Mouse (Mus musculus) left cerebral cortex, adult 9 months (tissue): ENCODE measurements at regions not wholly inside any gene's neighbourhood (a gene's known extent, or its start where the extent isn't known, plus 50 kb on each side); places are given as distances from the start of the nearest gene placed in this dataset.
A peak's percentile ranks its signal among the peaks of the same experiment; 100 is the strongest.

Experiments
- DNase-seq, 2 experiments: peaks; one replicate each; pipeline ENCODE4 v3.0.0; 2022; ENCODE audit warnings: low spot score in 2 of 2

DNA sequence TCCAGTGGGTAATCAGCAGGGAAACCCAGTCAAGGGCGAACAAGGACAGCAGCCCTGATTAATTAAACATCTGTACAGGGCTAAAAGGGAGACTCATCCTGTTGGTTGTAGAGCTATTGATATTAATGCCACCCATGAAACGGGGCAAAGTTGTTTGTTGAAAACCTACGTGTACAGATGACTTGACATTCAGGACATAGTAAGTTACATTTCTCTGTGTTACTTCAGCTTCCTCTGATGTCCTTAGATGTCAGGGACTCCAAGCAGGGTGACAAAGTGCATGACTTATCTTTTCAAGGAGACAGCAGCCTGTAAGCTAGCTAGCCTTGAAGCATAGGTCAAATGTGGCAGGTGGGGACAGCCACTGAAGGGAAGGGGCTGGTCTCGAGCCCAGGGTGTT is 390.5 kb downstream of the Ccdc171 start:
- DNase-seq: no peak

DNA sequence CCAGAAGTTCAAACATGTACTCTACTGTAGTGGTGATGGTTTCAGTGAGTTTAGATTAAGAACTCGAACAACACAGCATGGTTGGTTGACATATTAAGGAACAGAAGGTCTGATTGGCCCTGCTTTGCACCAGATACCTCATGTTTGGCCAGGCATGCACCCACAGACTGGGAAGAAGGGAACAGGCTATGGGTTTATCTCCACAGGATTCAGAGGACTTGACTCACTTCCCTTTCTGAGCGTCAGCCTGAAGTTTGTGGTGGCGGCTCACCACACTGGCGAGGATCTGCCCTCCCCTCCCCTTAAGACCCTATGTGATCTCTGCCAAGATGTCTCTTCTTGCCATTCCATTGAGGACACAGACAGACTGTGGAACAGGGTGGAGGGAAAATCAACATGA is 391.7 kb downstream of the Ccdc171 start:
- no peak for DNase-seq

DNA sequence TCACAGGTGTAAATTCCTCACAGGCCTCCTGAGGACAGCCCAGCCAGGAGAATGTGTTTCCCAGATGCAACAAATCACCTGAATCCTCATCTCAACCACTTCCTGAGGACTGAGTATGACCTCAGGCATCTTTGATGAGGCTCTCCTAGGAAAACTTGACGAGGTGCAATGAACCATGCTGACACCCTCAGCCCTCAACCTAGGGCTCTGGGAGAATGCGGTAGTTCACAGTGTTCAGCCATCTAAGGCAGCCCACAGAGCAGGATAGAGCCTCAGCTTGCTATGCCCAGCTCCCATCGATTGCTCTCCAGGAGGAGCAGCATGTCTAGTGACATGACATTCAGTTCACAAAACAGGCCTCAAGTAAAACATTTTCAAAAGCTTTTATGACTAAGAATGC is 392.7 kb downstream of the Ccdc171 start:
- DNase-seq: no peak

DNA sequence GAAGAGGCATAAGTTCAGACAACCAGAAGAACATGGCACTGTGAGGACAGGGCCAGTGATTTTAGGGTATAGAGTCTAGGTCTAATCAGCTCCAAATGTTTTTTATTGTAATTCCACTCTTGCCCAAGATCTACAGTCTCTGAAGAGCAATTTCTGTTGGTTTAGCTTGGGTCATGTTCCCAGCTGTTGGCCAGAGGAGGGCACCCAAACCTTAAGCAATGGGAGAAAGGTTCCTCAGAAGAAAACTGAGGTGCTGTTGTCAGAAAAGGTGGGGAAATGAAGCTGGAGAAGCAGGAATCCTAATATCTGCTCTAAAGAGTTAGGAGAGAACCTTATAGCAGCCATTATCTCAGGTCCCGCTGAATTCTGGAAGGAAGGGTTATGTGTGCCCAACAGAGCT is 393.7 kb downstream of the Ccdc171 start:
- no peak for DNase-seq

DNA sequence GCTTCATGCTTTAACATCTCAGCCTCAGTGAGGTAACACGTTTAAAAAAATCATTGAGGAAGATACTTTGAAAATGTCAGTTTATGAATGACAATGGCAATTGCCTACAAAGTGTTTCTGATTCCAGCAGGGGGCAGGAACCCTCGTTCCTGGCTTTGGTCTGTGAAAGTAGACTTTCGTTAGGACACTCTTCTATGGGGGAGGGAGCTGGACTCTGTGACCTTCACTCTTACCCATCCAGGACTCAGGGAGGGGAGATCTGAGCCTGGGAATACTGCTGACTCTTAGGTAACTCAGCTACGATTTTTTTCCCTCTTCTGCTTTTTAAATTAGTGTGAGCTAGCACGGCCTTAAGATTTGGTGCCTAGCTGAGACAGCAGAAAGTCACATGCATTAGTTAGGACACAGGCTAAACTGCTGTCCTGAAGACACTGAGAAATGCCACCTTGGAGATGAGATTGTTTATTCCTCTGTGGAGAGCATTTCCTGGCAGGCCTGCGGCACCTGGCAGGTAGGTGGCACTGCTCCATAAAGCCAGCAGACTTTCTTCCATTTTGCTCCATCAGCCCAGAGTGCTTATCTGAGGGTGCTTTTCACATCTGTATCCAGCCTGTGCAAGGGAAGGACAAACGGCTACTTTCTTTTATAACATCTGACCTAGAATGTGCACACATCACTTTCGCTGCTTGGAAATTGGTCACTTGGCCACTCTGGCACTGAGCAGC is 399.9 kb downstream of the Ccdc171 start:
- DNase-seq: no peak

DNA sequence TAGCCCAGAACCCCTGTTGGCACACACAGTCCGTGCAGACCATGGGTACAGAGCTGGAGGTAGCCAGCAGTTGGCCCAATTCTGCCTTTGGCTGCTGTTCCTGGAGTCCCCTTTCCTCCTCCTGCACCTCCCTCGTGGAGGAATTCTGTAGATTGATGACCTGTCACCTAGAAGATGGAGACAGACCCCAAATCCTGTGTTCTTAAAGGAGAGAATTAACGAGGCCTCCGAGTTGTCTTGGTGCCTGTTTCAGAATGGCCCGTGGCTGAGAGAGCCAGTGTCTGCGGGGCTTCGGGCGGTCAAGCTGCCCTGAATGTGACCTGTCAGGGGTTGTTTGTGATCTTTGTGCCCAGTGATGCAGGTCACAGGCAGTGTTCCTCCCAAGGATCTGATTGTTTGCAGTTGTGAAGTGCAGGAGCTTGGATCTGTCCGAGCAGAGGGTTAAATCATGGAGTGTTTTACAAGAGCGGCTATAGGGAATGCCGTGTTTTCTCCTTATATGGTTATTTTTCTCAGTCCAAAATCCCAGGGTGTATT is 400.9 kb downstream of the Ccdc171 start:
- no peak for DNase-seq

DNA sequence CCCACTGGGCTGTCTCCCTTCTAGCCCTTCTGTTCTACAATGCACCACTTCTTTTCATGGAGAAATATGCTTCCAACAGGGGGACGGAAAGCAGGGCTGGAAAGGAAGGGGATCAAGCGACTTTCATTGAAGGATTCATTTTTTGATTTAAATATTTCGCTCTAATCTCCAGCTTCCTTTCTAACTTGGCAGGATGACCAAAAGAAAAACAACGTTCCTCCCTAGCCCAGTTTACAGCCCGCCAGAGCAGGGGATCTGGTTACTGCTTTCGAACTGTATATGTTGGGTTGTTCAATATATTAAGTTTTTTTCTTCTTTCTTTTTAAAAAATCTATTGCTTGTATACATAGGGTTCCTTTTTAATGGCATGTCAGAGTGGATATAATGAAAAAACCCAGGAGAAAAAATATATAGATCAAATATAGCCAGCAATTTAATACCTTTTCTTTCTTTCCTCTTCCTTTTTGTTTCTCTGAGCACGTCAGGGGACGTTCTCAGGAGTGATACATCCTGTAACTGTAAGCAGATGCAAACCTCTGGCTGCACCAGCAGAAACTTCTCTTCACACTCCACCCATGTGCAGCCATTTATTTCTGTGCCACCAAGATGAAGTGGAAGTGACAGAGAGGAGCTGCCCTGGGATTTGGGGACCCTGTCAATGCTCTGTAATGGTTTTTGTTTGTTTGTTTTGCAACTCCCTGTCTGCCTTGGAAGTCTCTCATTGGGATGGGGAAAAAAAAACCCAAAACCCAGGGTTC is 406.7 kb downstream of the Ccdc171 start:
- DNase-seq: no peak

DNA sequence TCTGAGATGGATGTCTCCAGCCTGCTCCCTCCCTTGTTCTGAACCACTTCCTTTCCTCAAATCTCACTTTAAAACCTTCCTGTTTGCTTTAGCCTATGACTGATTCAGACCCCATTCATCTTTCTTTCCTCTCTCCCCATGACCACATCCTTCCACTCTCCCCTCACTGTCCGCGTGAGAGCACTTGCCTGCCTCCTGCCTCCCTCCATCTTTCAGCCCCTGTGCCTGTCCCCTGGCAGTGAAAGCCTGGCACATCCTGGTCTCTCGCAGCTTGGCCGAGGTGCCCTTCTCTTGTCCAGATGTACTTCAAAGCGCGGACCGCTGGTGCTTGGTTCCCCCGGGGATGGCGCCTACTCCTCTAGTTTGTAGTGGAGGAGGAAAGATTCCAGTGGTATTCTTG is 416.3 kb downstream of the Ccdc171 start:
- DNase-seq: no peak

DNA sequence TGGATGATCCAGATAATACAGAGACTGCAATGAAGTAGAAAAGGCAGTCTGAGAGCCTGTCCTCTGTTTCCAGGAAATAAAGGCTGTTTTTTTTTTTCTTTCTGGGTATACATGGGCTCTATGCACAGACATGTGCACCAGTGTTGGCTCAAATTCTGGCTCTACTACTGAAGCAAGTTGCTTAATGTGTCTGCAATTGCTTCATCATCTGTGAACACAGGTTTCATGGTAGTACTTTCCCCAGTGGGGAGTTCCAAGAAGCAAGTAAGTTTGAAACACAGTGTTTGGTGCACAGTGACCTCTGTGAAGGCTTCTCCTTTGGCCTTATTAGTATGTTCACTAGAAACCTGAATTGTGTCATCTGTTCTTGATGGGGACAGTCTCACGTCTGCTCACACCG is 424.3 kb downstream of the Ccdc171 start:
- no peak for DNase-seq

DNA sequence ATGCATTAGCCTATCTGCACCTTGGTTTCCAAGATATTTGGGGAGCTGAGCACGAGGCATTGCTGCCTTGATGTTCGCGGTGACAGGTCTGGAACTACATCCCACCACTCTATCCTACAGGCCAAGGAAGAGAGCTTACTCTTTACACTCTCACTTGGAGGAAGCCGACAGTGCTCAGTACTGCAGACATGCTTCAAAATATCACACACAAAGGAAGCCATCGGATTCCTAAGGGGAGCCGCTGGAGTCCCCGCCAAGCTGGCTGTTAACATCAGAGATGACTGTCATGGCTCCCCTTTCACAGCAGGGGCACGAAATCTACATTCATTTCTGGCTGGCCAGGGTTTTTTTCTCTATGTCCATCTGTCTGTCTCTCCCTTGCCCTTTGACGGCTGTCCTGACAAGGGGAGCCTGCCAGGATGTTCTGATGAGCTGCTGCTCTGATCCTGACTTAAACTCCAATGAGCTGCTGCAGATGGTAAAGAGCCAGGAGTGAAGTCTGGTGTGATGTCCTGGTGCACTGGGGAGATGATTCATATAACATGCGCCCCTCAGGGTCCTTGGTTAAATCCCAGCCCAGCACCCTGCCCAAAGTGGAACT is 425.6 kb downstream of the Ccdc171 start:
- no peak for DNase-seq

DNA sequence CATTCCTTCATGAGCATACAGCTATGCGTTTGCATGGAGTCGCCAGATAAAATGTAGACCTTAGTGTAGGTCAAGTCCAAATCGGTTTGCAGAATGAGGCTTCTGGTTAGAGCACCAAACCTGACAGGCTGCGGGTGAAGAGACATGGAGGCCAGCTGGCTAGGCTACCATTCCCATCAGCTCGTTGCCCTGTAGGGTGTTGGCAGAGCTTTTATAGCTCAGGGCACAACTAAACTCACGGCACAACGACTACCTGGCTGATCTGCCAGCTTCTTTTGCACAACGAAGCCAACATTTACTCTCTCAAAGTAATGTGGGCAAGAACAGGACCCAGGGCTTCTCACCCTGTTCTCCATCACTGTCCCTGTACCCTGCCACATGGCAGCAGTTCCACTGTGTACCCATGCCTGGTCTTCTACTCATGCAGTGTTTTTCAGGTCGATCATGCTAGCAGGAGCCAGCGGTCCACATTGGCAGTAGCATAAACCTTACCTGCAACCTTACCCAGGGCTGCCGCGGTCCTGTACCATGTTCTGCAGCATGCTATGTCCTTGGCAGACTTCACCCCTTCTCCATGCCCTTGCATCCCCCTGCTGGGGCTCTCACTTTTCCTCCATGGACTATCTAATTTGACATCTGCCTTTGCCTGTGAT is 431.0 kb downstream of the Ccdc171 start:
- DNase-seq: no peak

DNA sequence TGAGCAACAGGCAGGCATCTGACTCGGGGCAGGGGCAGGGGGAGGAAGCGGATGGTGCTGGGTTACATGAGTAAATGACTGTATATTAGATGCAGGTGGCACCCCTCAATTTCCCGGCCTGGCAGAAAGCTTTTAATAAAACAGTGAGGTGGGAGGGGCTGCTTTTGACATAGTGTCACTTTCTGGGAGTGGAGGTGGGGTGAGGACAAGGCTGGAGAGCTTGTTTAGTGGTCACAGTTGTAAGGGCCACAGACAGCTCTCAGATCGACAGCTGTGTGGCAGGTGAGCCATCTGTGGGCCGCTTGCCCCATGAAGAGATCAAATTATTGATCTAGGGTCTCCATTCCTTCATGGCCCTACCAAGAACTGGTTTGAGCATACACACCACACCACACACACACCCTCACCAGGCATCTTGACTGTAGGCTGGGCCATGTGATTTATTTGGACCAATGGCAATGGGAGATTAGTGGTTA is 431.9 kb downstream of the Ccdc171 start:
- DNase-seq: no peak

DNA sequence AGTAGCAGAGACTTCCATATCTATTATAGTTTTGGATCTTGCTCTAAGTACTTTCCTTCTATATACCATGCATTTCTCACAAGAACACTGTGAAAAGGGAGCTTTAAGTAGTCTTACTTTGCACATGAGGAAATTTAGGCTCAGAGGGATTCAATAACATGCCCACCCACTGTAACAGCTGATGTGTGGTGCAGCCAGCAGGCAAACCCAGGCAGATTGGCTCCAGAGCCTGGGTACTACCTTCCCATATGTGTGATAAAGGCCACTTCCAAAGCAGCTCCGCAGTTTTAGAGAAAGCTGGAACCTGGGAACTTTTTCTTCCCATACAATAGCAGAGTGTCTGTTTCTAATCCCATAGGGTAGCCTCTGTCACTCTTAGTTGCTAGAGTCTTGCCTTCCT is 441.6 kb downstream of the Ccdc171 start:
- peak in 1 of 2 experiments; percentile 42 for DNase-seq

DNA sequence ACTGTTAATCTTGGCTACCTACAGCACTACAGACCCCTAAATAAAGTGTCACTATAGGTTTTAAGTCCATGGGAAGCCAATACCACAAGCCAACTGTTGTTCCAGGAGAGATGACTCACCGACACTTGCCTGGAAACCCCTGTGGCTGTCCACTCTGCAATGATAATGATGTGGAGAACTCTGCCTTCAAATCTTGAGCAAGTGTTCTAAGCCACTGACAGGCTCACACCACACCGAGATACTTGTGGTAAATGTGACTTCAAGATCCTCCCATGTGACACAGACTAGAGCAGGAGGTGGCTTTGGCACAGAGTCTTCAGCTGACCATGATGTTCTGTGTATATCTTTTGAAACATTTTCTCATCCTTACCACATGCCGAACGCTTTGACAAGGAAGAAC is 447.8 kb downstream of the Ccdc171 start:
- no peak for DNase-seq

DNA sequence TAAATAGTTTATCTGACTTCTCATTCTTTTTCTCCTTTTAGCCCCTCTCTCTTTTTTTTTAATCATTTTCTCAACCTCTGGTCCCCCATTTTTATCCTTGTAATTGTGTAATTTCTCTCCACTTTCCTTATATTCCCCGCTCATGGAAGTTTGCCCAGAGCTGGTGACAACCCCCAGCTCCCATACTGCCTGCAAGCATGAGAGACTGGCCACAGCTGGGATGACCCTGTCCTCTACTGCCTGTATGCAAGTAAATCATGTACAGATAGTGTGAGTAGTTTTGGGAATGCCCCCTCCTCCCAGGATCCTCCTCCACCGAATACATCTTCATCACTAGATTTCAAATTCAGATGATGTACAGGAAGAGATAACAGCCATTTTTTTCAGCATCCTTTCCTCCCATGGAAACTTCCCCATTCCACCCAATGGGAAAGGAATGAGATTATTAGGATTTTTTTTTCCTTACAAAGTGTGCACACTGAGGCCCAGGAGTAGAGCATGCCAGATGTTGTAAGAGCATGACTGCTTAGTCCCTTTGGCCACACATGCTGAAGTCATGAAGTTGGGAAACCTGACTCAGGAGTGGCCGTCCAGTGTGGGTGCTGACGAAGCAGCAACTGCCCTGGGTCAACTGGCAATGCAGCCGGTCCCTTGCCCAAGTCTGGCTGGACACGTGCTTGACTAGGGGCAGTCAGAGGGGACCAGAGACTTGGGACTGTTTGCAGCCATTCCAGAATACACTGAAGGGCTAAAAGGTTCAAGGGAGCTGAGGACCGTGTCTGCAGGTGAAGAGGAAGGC is 449.1 kb downstream of the Ccdc171 start:
- no peak for DNase-seq

DNA sequence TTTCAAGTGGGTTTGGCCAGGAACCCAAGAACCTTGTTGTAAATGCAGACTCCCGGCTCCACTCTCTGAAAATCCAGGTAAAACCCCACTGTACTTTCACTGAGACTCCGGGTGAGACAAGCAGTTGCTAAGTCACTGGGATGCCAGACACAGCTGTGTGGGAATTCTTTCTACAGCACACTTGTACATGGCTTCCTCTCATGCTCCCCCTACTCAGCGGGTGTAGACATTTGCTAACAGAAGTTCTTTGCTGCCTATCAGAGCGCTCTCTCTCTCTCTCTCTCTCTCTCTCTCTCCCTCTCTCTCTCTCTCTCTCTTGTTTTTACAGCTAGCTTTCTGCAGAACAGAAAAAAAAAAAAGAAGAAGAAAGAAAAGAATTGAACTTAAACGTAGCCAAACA is 450.2 kb downstream of the Ccdc171 start:
- DNase-seq: no peak

DNA sequence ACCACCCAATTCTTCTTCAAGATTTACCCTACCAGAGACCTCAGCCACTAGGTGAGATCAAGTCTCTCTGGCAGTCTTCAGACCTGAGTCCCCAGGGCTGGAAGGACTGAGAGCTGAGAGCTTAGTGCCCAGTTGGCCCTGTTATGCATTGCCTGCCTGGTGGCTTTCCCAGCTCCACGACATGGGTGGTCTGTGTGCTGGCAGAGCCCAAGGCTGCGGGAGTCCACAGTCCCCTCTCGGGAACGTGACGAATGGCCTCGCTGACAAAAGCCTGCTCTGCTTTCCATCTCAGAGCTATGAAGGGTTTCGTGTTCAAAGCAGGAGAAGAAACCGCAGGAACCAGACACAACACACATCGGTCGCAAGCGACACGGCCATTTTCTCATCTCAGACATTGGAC is 450.7 kb downstream of the Ccdc171 start:
- DNase-seq: no peak

DNA sequence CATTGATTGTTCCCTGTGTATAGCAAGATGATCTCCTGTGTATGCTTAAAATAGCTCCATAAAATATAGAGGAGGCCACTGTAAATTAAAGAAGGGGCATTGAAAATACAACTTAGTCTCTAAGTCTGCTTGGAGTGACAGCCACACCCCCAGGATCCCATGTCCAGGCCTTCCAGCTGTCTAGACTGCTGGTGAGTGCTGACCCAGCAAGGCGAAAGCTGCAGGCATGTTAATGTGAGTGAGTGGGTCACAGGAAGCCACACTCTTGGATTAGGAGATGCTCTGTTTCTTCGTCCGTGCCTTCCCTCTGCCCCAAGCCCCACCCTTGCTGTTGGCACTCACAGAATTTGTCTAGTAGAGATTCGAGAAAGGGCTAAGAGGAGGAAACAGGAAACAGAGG is 453.7 kb downstream of the Ccdc171 start:
- DNase-seq: no peak

DNA sequence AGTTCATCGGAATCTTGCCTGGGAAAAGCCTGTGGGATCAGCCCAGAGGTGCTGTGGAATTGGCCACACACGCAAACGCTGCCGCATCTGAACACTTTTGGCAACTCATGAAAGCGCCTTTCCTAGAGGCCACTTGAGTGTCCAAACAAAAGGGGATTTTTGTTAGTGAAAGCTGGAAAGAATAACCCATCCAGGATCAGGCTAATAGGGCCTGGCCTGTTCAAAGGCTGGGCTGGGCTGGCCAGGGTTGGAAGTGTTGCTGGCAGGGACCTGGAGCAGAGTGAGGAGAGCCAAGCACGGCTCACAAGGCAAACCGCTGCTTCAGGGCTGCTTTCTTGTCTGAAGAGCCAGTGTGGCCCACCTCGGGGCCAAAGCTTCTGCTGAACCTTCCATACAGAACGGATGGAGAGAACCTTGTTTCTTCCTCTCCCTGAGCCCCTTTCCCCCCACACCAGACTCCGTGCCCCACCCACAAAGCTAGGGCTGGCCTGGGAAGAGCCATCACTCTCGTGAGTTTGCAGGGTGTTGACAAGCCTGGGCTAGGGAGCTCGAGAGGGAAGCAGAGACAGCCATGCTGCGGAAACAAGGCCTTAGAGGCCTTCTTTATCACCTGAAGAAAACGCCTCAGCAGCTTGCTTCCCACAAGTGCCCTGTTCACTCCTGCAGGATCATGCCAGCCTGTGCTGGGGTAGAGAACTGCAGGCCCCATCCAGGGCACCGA is 459.5 kb downstream of the Ccdc171 start:
- DNase-seq: peak; percentile 7 to 11

DNA sequence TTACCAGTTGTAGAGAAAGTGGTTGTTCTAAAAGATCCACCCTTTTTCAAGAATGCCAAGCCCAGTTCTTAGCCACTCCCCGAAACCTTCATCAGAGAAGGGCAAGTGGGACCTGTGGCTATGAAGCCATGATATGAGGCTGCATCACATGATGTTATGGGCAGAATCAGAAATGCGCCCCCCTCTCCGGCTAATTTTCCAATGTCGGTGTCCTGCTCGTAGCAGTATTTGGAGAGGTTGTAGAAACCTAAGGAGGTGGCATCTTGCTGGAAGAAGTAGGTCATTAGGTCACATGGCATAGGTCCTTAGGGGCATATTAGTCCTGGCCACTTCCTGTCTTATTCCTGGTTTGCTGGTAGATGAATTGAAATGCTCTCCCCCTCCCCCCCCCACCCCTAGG is 460.1 kb downstream of the Ccdc171 start:
- no peak for DNase-seq
